Mouse (Mus musculus): ENCODE measurements at regions not wholly inside any gene's neighbourhood (a gene's known extent, or its start where the extent isn't known, plus 50 kb on each side); places are given as distances from the start of the nearest gene placed in this dataset.

DNA sequence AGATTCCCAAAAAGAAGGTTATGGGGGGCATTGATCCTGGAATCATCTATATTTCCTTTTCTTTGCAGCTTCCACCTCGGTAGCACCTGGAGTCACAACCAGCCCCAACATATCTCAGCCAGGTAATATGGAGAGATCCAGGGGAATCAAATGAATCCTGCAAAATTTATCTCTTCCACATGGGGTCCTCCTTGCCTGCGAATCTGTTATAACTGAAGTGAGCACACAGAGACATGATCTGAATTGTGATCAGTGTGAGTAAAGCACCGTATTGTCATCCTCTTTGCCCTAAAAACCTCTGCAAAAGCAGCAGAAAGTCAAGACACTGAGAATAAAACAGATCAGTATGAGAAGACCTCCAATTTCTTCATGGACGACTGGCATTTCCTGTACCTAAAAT lies 86.5 kb downstream of the Smgc start (continued):
- TF ChIP-seq ETS1 (conservative IDR thresholded peaks at IDR 0.05; ENCODE audit: low read depth, low read length) (no peak), RAD21 (IDR thresholded peaks at IDR 0.05; ENCODE audit: low read depth, low read length) (no peak)

DNA sequence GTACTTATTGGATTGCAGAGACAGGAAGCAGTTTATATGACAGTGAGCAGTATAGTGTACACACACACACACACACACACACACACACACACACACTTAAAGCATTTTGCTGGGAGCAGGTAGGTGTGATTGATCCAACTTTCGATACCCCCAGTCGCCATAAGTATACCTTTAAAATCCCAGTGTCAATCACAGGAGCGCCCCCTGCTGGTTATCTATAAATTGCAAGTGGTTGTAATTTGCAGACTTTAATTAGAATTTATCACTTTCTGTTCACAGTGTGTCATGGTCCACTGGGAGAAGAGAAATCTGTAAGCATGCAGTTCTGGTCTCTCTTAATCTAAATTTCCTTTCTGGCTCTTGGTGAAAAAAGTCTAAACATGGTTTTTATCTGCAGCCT lies 89.4 kb downstream of the Smgc start:
- TF ChIP-seq MXI1 (IDR thresholded peaks at IDR 0.05; ENCODE audit: low read depth, low read length) (no peak), SIN3A (IDR thresholded peaks at IDR 0.05; ENCODE audit: low read length) (no peak), CHD1 (IDR thresholded peaks at IDR 0.05; ENCODE audit: low read depth, low read length) (no peak), CHD2 (IDR thresholded peaks at IDR 0.05; ENCODE audit: low read length) (no peak), CTCF (conservative IDR thresholded peaks at IDR 0.05 in 1 of 2, IDR thresholded peaks at IDR 0.05 in 1 of 2; ENCODE audit: low read depth in 2 of 2, low read length in 2 of 2) (no peak), ZMIZ1 (IDR thresholded peaks at IDR 0.05; ENCODE audit: low read depth, low read length) (no peak), IRF4 (IDR thresholded peaks at IDR 0.05; ENCODE audit: low read depth, low read length) (no peak), GABPA (IDR thresholded peaks at IDR 0.05; ENCODE audit: insufficient replicate concordance, low read depth, low read length) (no peak), ZKSCAN1 (IDR thresholded peaks at IDR 0.05; ENCODE audit: borderline replicate concordance, low read depth, low read length) (no peak), NELFE (IDR thresholded peaks at IDR 0.05; ENCODE audit: low read depth, low read length) (no peak), BHLHE40 (IDR thresholded peaks at IDR 0.05; ENCODE audit: low read depth, low read length) (no peak), RAD21 (IDR thresholded peaks at IDR 0.05; ENCODE audit: low read depth, low read length) (no peak)
- Histone ChIP-seq H3K4me3 (replicated peaks in 1 of 3; ENCODE audit: low read depth in 2 of 3, low read length in 2 of 3, poor library complexity in 1 of 3) (no peak overlapping the region), H3K36me3 (replicated peaks in 1 of 2; ENCODE audit: control insufficient read depth in 1 of 2, insufficient read depth in 1 of 2, low read length in 1 of 2) (no peaks in the 10 kb centered on the region), H3K79me2 (replicated peaks; ENCODE audit: control insufficient read depth, extremely low read depth, insufficient read depth, poor library complexity, severe bottlenecking) (no peaks in the 10 kb centered on the region), H3K9ac (ENCODE audit: insufficient read depth, low read depth) (no peak overlapping the region), H3K4me1 (ENCODE audit: control insufficient read depth in 1 of 2, insufficient read depth in 2 of 2) (no peaks in the 10 kb centered on the region), H3K27me3 (replicated peaks) (no peaks in the 10 kb centered on the region), H3K4me2 (ENCODE audit: insufficient read depth, low read depth, poor library complexity, severe bottlenecking) (no peak overlapping the region), H3K27ac (ENCODE audit: insufficient read depth, low read depth) (no peak overlapping the region), H3K9me3 (replicated peaks; ENCODE audit: low read length) (peaks cover 48% of the 10 kb centered on the region)
- dilution Hi-C loops (cut with MboI; ENCODE audit: extremely low pct_ligation_motif_present, extremely low pct_unique_long_range_greater_than_20kb, low sequenced_read_pairs) = no loop called here
- no peak for DNase-seq (ENCODE audit: extremely low read depth)
- in situ Hi-C loops (cut with MboI; ENCODE audit: low pct_ligation_motif_present, low pct_unique_long_range_greater_than_20kb, low sequenced_read_pairs) = no loop called here

DNA sequence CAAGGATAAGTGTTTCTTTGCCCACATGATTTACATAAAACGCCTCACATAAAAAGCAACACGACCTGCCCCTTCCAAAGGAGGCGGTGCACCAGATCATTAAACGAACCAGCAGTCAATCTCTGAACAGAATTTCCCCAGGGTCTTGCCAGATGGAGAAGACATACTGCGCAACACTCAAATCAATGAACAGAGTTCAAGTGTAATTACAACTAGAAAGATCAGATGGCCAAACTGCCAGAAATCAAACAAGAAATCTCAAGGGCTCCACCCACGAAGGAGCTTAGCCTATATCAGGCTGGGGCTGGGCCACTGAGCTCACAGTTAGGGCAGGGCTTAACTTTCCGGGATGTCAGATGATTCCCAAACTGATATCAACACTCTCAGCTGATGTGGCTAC lies 90.4 kb downstream of the Smgc start:
- dilution Hi-C loops (cut with MboI; ENCODE audit: extremely low pct_ligation_motif_present, extremely low pct_unique_long_range_greater_than_20kb, low sequenced_read_pairs) (no loop called here), in situ Hi-C loops (cut with MboI; ENCODE audit: low pct_ligation_motif_present, low pct_unique_long_range_greater_than_20kb, low sequenced_read_pairs) (no loop called here)
- no peak overlapping the region for H3K27ac ChIP-seq (ENCODE audit: insufficient read depth, low read depth)
- no peak for TF ChIP-seq RAD21 (IDR thresholded peaks at IDR 0.05; ENCODE audit: low read depth, low read length)
- no peak for TF ChIP-seq ZKSCAN1 (IDR thresholded peaks at IDR 0.05; ENCODE audit: borderline replicate concordance, low read depth, low read length)
- TF ChIP-seq EP300 (IDR thresholded peaks at IDR 0.05; ENCODE audit: low read length) = no peak
- no peak for TF ChIP-seq RCOR1 (conservative IDR thresholded peaks at IDR 0.05; ENCODE audit: low read depth, low read length)
- no peak for TF ChIP-seq ZNF384 (IDR thresholded peaks at IDR 0.05; ENCODE audit: low read depth, low read length)
- no peak for TF ChIP-seq IRF4 (IDR thresholded peaks at IDR 0.05; ENCODE audit: low read depth, low read length)
- no peak for TF ChIP-seq MAFK (IDR thresholded peaks at IDR 0.05; ENCODE audit: insufficient replicate concordance, low read length)
- no peak for TF ChIP-seq ZC3H11A (IDR thresholded peaks at IDR 0.05; ENCODE audit: low read depth, low read length)
- TF ChIP-seq CHD1 (IDR thresholded peaks at IDR 0.05; ENCODE audit: low read depth, low read length) = no peak
- TF ChIP-seq UBTF (IDR thresholded peaks at IDR 0.05; ENCODE audit: low read depth, low read length) = no peak
- TF ChIP-seq NRF1 (IDR thresholded peaks at IDR 0.05; ENCODE audit: low read depth, low read length) = no peak
- no peak for TF ChIP-seq MYC (IDR thresholded peaks at IDR 0.05; ENCODE audit: low read depth, low read length)
- TF ChIP-seq NELFE (IDR thresholded peaks at IDR 0.05; ENCODE audit: low read depth, low read length) = no peak
- TF ChIP-seq PAX5 (IDR thresholded peaks at IDR 0.05; ENCODE audit: low read length) = no peak
- no peak for TF ChIP-seq SIN3A (IDR thresholded peaks at IDR 0.05; ENCODE audit: low read length)
- no peak for TF ChIP-seq USF2 (conservative IDR thresholded peaks at IDR 0.05; ENCODE audit: low read depth, low read length)
- TF ChIP-seq GABPA (IDR thresholded peaks at IDR 0.05; ENCODE audit: insufficient replicate concordance, low read depth, low read length) = no peak
- TF ChIP-seq TCF12 (IDR thresholded peaks at IDR 0.05; ENCODE audit: low read depth, low read length) = no peak
- H3K4me2 ChIP-seq (ENCODE audit: insufficient read depth, low read depth, poor library complexity, severe bottlenecking) = no peak overlapping the region
- H3K36me3 ChIP-seq (replicated peaks in 1 of 2; ENCODE audit: control insufficient read depth in 1 of 2, insufficient read depth in 1 of 2, low read length in 1 of 2) = no peaks in the 10 kb centered on the region
- no peaks in the 10 kb centered on the region for H3K27me3 ChIP-seq (replicated peaks)
- H3K9me3 ChIP-seq (replicated peaks; ENCODE audit: low read length) = peaks cover 44% of the 10 kb centered on the region
- no peaks in the 10 kb centered on the region for H3K4me1 ChIP-seq (ENCODE audit: control insufficient read depth in 1 of 2, insufficient read depth in 2 of 2)
- no peak for DNase-seq (ENCODE audit: extremely low read depth)
- no peak overlapping the region for H3K9ac ChIP-seq (ENCODE audit: insufficient read depth, low read depth)
- no peaks in the 10 kb centered on the region for H3K79me2 ChIP-seq (replicated peaks; ENCODE audit: control insufficient read depth, extremely low read depth, insufficient read depth, poor library complexity, severe bottlenecking)
- H3K4me3 ChIP-seq (replicated peaks in 1 of 3; ENCODE audit: low read depth in 2 of 3, low read length in 2 of 3, poor library complexity in 1 of 3) = no peak overlapping the region

Measured in CH12.LX (cell line).